Mouse (Mus musculus) limb, embryonic 12.5 days (tissue): ENCODE measurements at regions not wholly inside any gene's neighbourhood (a gene's known extent, or its start where the extent isn't known, plus 50 kb on each side); places are given as distances from the start of the nearest gene placed in this dataset.

ENCODE experiments used
- ATAC-seq: fragments of 200-750 bp; cut with Nextera tagmentation; 2 replicates; pipeline ENCODE4 v1.8.0; 2017; ENCODE audit warnings: low read depth, moderate TSS enrichment; ENCODE audit not compliant: insufficient number of reproducible peaks, insufficient read depth, low FRiP score, low TSS enrichment
- H3K27ac ChIP-seq: fragments of 300-500 bp; sonication (generic); 2 replicates; pipeline ENCODE4 v1.5.1; 2016; ENCODE audit warnings: mild to moderate bottlenecking, moderate library complexity
- H3K27me3 ChIP-seq: fragments of 300-500 bp; sonication (generic); 2 replicates; pipeline ENCODE4 v1.6.1; 2016; ENCODE audit warnings: mild to moderate bottlenecking, moderate library complexity
- H3K36me3 ChIP-seq: fragments of 300-500 bp; sonication (generic); 2 replicates; pipeline ENCODE4 v1.6.1; 2016; ENCODE audit warnings: mild to moderate bottlenecking, moderate library complexity
- H3K4me1 ChIP-seq: fragments of 300-500 bp; sonication (generic); replicated peaks from 2 replicates; pipeline ENCODE4 v1.6.1; 2016
- H3K4me2 ChIP-seq: fragments of 300-500 bp; sonication (generic); 2 replicates; pipeline ENCODE4 v1.6.1; 2016; ENCODE audit warnings: mild to moderate bottlenecking, moderate library complexity
- H3K4me3 ChIP-seq: fragments of 300-500 bp; sonication (generic); replicated peaks from 2 replicates; pipeline ENCODE4 v1.5.1; 2016; ENCODE audit warnings: mild to moderate bottlenecking
- H3K9ac ChIP-seq: fragments of 300-500 bp; sonication (generic); replicated peaks from 2 replicates; pipeline ENCODE4 v1.6.1; 2016; ENCODE audit warnings: mild to moderate bottlenecking, moderate library complexity
- H3K9me3 ChIP-seq: fragments of 300-500 bp; sonication (generic); 2 replicates; pipeline ENCODE4 v1.6.1; 2016; ENCODE audit warnings: mild to moderate bottlenecking, moderate library complexity
- WGBS: fragments of 180-500 bp; shearing (Covaris S2); methylation state at CpG from one replicate; pipeline ENCODE4 v1.1.7; 2016; 5-methylcytosine and 5-hydroxymethylcytosine counted together

- H3K4me1 ChIP-seq = no peaks in the 10 kb centered on the region; the same call in 1 of the 2 replicates
- H3K4me2 ChIP-seq = no peak overlapping the region
- no peaks in the 10 kb centered on the region for H3K27me3 ChIP-seq
- no peak overlapping the region for H3K9ac ChIP-seq
- H3K27ac ChIP-seq = no peak overlapping the region
- H3K36me3 ChIP-seq = no peaks in the 10 kb centered on the region
- no peak for ATAC-seq
- H3K4me3 ChIP-seq = no peak overlapping the region
- H3K9me3 ChIP-seq = no peaks in the 10 kb centered on the region
- 62% methylated on average over 14 of the region's 14 CpGs for WGBS
These were observed 145.1 kb upstream of the Frg1 start for GRCm38 (mm10) chr8:41561995-41562394.

- H3K4me3 ChIP-seq = no peak overlapping the region
- peaks cover 16% of the 10 kb centered on the region for H3K4me1 ChIP-seq
- H3K4me2 ChIP-seq = no peak overlapping the region
- no peak overlapping the region for H3K9ac ChIP-seq
- WGBS = 73% methylated on average over 3 of the region's 3 CpGs
- H3K27me3 ChIP-seq = no peaks in the 10 kb centered on the region
- H3K36me3 ChIP-seq = no peaks in the 10 kb centered on the region
- no peak for ATAC-seq
- H3K9me3 ChIP-seq = no peaks in the 10 kb centered on the region
- no peak overlapping the region for H3K27ac ChIP-seq
These were observed 139.9 kb upstream of the Frg1 start for GRCm38 (mm10) chr8:41556819-41557218.

GRCm38 (mm10) chr8:41552747-41553534 lies 136.1 kb upstream of the Frg1 start:
- no peaks in the 10 kb centered on the region for H3K36me3 ChIP-seq

GRCm38 (mm10) chr8:41551925-41552414 lies 135.1 kb upstream of the Frg1 start:
- Histone ChIP-seq H3K36me3 (no peaks in the 10 kb centered on the region), H3K27me3 (0 out of 2 replicates have a peak, but pooled peaks cover under 1% of the 10 kb centered on the region), H3K9ac (no peak overlapping the region), H3K27ac (peak overlapping the region; percentile 62), H3K4me3 (no peak overlapping the region), H3K4me1 (peaks cover 51% of the 10 kb centered on the region), H3K4me2 (peak overlapping the region; percentile 23; the same call in 1 of the 2 replicates), H3K9me3 (no peaks in the 10 kb centered on the region)
- peak; percentile 43; the same call in 1 of the 2 replicates for ATAC-seq
- WGBS = 18% methylated on average over 15 of the region's 15 CpGs

More at GRCm38 (mm10) chr8:41552747-41553534, 136.1 kb upstream of the Frg1 start:
- WGBS = 55% methylated on average over 8 of the region's 8 CpGs
- no peak overlapping the region for H3K9ac ChIP-seq
- no peak; the same call in 1 of the 2 replicates for ATAC-seq
- no peaks in the 10 kb centered on the region for H3K9me3 ChIP-seq
- peaks cover 45% of the 10 kb centered on the region for H3K4me1 ChIP-seq
- H3K27me3 ChIP-seq = no peaks in the 10 kb centered on the region
- H3K4me2 ChIP-seq = no peak overlapping the region
- no peak overlapping the region for H3K4me3 ChIP-seq
- H3K27ac ChIP-seq = peak overlapping the region; percentile 8; the same call in 1 of the 2 replicates

- Histone ChIP-seq H3K4me2 (no peak overlapping the region), H3K9ac (no peak overlapping the region), H3K4me1 (peaks cover 53% of the 10 kb centered on the region), H3K36me3 (no peaks in the 10 kb centered on the region), H3K27ac (peak overlapping the region; percentile 78; the same call in 1 of the 2 replicates), H3K9me3 (no peaks in the 10 kb centered on the region), H3K27me3 (peaks cover 6% of the 10 kb centered on the region; the same call in 1 of the 2 replicates), H3K4me3 (no peak overlapping the region)
- 87% methylated on average over 2 of the region's 2 CpGs for WGBS
- ATAC-seq = no peak
These were observed 133.2 kb upstream of the Frg1 start for GRCm38 (mm10) chr8:41550095-41550420.

GRCm38 (mm10) chr8:41549220-41550094 lies 132.6 kb upstream of the Frg1 start:
- Histone ChIP-seq H3K27ac (peak overlapping the region; percentile 78), H3K9ac (no peak overlapping the region), H3K27me3 (peaks cover 6% of the 10 kb centered on the region; the same call in 1 of the 2 replicates), H3K4me2 (peak overlapping the region; percentile 45), H3K4me1 (peaks cover 53% of the 10 kb centered on the region), H3K4me3 (0 out of 2 replicates have a peak overlapping the region, but pooled peaks have one; percentile 13), H3K36me3 (no peaks in the 10 kb centered on the region), H3K9me3 (no peaks in the 10 kb centered on the region)
- 20% methylated on average over 25 of the region's 25 CpGs for WGBS
- 0 out of 2 replicates have a peak, but pooled peaks have one; percentile 34 for ATAC-seq

- peak; percentile 83 for ATAC-seq
- H3K27ac ChIP-seq = no peak overlapping the region
- H3K27me3 ChIP-seq = peaks cover 10% of the 10 kb centered on the region; the same call in 1 of the 2 replicates
- H3K4me2 ChIP-seq = no peak overlapping the region
- H3K9ac ChIP-seq = no peak overlapping the region
- no peak overlapping the region for H3K4me3 ChIP-seq
- H3K9me3 ChIP-seq = no peaks in the 10 kb centered on the region
- no peaks in the 10 kb centered on the region for H3K36me3 ChIP-seq
- H3K4me1 ChIP-seq = peaks cover 48% of the 10 kb centered on the region
- 23% methylated on average over 7 of the region's 7 CpGs for WGBS
These were observed 131.0 kb upstream of the Frg1 start for GRCm38 (mm10) chr8:41547730-41548368.

- H3K4me3 ChIP-seq = no peak overlapping the region
- H3K27me3 ChIP-seq = no peaks in the 10 kb centered on the region; the same call in 1 of the 2 replicates
- no peak overlapping the region for H3K9ac ChIP-seq
- 49% methylated on average over 5 of the region's 5 CpGs for WGBS
- H3K4me1 ChIP-seq = peaks cover 15% of the 10 kb centered on the region
- ATAC-seq = no peak
- H3K27ac ChIP-seq = no peak overlapping the region
- H3K9me3 ChIP-seq = no peaks in the 10 kb centered on the region
- no peaks in the 10 kb centered on the region for H3K36me3 ChIP-seq
- no peak overlapping the region for H3K4me2 ChIP-seq
These were observed 115.3 kb upstream of the Frg1 start for GRCm38 (mm10) chr8:41532212-41532611.

GRCm38 (mm10) chr8:41529581-41529980 lies 112.7 kb upstream of the Frg1 start:
- Histone ChIP-seq H3K27ac (no peak overlapping the region; the same call in 1 of the 2 replicates), H3K27me3 (no peaks in the 10 kb centered on the region; the same call in 1 of the 2 replicates), H3K36me3 (no peaks in the 10 kb centered on the region), H3K4me3 (no peak overlapping the region), H3K9me3 (no peaks in the 10 kb centered on the region), H3K9ac (no peak overlapping the region), H3K4me1 (peaks cover 22% of the 10 kb centered on the region), H3K4me2 (no peak overlapping the region)
- WGBS = 49% methylated on average over 8 of the region's 8 CpGs
- ATAC-seq = no peak

- Histone ChIP-seq H3K4me2 (no peak overlapping the region), H3K27ac (no peak overlapping the region), H3K9me3 (no peaks in the 10 kb centered on the region), H3K36me3 (no peaks in the 10 kb centered on the region), H3K27me3 (no peaks in the 10 kb centered on the region; the same call in 1 of the 2 replicates), H3K4me1 (peaks cover 22% of the 10 kb centered on the region), H3K4me3 (no peak overlapping the region), H3K9ac (no peak overlapping the region)
- ATAC-seq = 0 out of 2 replicates have a peak, but pooled peaks have one; percentile 71
- WGBS = 30% methylated on average over 7 of the region's 7 CpGs
These were observed 109.4 kb upstream of the Frg1 start for GRCm38 (mm10) chr8:41526283-41526682.
